Mouse (Mus musculus): ENCODE data around the gene Pfn4.

- TF ChIP-seq EP300 (IDR thresholded peaks at IDR 0.05; ENCODE audit: low read length) (no peak), NELFE (IDR thresholded peaks at IDR 0.05; ENCODE audit: low read depth, low read length) (no peak)
These were observed 6.2 kb downstream of the Pfn4 start for GRCm38 (mm10) chr12:4774895-4775587.

Data from CH12.LX (cell line).